Mouse (Mus musculus) brain, embryonic 14.5 days (tissue): ENCODE data around the gene 1700021F07Rik.
A peak's percentile ranks its signal among the peaks of the same experiment; 100 is the strongest.

Source experiments
- CTCF ChIP-seq: fragments of 200-500 bp; IDR thresholded peaks from 2 replicates; pipeline ENCODE4 v1.5.1; 2012; ENCODE audit warnings: inconsistent platforms, mild to moderate bottlenecking, moderate library complexity, borderline replicate concordance; ENCODE audit not compliant: insufficient read depth, insufficient read length; ENCODE audit errors: extremely low read depth
- POLR2A ChIP-seq: fragments of 200-500 bp; IDR thresholded peaks from 2 replicates; pipeline ENCODE4 v1.6.1; 2012; ENCODE audit warnings: mild to moderate bottlenecking, inconsistent platforms, borderline replicate concordance; ENCODE audit not compliant: poor library complexity, insufficient read depth, insufficient read length, severe bottlenecking; ENCODE audit errors: extremely low read depth

DNA sequence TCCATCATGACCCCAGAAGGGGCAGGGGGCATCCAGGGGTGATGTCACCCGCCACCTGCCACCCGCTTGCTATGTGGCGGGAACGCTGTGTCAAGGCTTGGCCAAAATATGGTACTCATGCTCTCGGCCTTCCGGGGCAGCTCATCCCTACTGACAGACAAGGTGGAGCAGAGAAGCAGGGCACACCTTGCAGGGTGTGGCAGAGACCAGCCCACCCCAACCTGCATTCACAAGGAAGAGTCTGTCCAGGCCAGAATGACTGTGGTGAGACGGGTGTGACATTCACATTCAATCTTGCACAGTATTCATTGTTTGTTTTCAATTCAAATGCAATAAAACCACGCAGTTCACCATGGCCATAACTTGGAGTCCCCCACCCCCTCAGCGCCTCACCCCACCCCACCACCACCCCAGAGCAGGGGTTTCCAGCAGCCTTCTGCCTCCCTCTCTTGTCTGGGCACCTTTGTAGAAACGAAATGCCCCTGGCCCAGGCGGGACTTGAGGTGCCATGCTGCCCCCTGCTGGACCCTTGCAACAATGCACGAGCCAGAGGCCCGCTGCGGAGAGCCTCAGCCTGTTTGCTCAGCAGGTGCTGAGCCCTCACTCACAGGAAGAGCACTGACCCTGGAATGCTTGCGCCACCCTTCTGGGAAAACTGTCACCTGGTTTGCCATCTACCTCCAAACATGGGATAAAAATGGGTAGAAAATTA is 23.8 kb downstream of the 1700021F07Rik start:
- TF ChIP-seq POLR2A (no peak), CTCF (peak; percentile 98)
